Mouse (Mus musculus): ENCODE results near the gene Rasgrp3. TPM values are rescaled to one million over a fixed set of nuclear protein-coding genes. Genes with fewer than 3 reads are reported as not detected.
"Not testable (repeated sequence)": the region's sequence is repeated elsewhere in the genome, so short reads cannot be mapped to it uniquely, and the experiment has no call there.

The Rasgrp3 gene
- total RNA-seq, 1 experiment from 2014 or later, result not detected

DNA sequence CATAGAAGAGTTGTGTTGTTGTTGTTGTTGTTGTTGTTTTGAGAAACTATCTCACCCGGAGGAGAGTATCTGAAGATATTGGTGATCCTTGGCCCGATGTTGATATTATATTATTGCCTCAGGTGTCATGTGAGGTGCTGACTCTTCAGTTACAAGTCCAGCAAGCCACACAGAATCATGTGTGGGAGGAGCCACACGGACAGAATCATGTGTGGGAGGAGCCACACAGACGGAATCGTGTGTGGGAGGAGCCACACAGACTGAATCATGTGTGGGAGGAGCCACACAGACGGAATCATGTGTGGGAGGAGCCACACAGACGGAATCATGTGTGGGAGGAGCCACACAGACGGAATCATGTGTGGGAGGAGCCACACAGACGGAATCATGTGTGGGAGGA is 20.4 kb downstream of the Rasgrp3 start:
- ATAC-seq (replicated peaks; ENCODE audit: low read depth, poor library complexity, severe bottlenecking), result not testable (repeated sequence)

DNA sequence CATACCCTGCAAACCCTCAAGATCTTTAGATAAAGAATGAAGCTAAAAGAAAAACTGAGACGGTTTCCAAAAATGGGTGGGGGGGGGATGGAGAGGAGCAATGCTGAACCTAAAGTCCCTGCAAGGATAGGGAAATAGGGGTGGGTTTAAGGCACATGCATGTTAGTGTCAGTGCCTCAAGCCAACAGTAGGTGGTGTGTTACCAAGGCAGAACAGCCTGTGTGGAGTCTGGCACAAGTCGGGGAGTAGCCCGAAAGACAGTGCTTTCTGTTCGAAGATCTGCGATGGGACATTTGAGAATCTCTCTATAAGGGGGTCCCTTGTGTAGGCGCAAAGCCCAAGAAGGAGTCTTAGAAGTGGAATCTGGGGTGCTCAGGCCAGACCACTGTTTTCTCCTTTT is 24.9 kb downstream of the Rasgrp3 start:
- 0 out of 2 replicates have a peak, but pooled peaks have one; percentile 28 for ATAC-seq (replicated peaks; ENCODE audit: low read depth, poor library complexity, severe bottlenecking)

DNA sequence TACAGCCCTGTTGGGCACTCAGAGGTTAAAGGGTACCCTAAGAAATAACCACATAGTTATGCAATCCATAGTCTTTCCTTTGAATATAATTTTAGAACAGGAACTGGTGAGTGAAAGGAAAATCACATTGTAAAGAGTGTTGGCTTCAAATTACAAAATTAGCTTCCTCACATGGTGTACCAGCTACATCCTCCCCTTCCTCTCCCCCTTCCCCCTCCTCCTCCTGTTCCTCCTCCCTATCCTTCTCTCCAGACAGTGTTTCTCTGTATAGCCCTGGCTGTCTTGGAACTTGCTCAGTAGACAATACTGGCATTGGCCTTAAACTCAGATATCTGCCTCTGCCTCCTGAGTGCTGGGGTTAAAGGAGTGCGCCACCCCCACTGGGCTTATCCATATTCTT is 26.1 kb downstream of the Rasgrp3 start:
- peak; percentile 76 for ATAC-seq (replicated peaks; ENCODE audit: low read depth, poor library complexity, severe bottlenecking)

- not testable (repeated sequence) for ATAC-seq (replicated peaks; ENCODE audit: low read depth, poor library complexity, severe bottlenecking)
Measured at GRCm38 (mm10) chr17:75463223-75463622, 27.5 kb downstream of the Rasgrp3 start.

- no peak for ATAC-seq (replicated peaks; ENCODE audit: low read depth, poor library complexity, severe bottlenecking)
Measured at GRCm38 (mm10) chr17:75463645-75464044, 27.9 kb downstream of the Rasgrp3 start.

- ATAC-seq (replicated peaks; ENCODE audit: low read depth, poor library complexity, severe bottlenecking), result no peak
Measured at GRCm38 (mm10) chr17:75464331-75464982, 28.8 kb downstream of the Rasgrp3 start.

- peak; percentile 88 for ATAC-seq (replicated peaks; ENCODE audit: low read depth, poor library complexity, severe bottlenecking)
Measured at GRCm38 (mm10) chr17:75464983-75465634, 29.4 kb downstream of the Rasgrp3 start.

GRCm38 (mm10) chr17:75465635-75465997 is 29.9 kb downstream of the Rasgrp3 start:
- peak; percentile 2; the same call in 1 of the 2 replicates for ATAC-seq (replicated peaks; ENCODE audit: low read depth, poor library complexity, severe bottlenecking)

- no peak for ATAC-seq (replicated peaks; ENCODE audit: low read depth, poor library complexity, severe bottlenecking)
Measured at GRCm38 (mm10) chr17:75466948-75467347, 31.3 kb downstream of the Rasgrp3 start.

DNA sequence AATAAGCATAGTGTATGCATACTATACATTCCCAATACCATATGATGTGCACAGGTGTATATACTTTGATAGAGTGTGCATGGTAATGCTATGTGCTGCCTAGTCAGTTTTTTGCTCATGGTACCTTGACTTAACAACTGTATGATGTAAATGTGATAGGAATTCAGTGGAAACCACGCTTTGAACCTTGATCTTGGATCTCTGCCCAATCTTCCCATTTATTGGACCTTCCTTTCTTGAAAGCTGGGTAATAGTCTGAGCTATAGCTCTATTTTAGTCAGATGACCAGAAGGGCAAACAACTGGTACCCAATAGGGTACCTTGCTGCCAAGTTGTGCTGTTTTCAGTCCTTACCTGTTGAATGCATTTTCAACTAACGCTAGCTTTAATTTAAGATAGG is 31.8 kb downstream of the Rasgrp3 start:
- ATAC-seq (replicated peaks; ENCODE audit: low read depth, poor library complexity, severe bottlenecking), result no peak

DNA sequence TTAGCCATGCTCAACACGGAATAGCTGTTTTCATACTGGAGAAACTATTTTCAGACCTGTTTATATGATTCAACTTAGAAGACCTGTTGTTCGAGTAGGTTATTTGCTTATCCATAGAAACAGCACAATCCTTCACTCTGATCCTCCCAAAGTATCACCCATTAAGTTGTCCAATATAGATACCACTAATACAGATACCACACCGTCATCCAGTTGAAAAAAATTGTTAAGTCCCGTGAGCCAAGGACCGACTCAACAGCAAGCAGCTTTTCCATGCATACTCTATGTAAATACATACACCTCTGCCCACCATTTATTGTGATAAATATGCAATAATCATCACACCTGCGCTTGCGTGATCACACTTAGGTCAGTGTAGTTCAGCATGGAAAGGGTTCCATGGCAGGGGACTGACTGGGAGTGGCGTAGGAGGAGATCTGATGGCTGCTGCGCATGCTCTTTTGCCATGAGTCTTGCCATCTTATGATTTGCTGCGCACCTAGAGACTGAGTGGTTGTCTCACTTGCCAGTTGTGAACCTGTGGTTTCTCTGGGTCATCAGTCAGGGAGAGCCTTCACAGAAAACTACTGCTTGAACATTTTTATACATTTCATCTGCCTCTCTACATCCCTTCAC is 32.9 kb downstream of the Rasgrp3 start:
- ATAC-seq (replicated peaks; ENCODE audit: low read depth, poor library complexity, severe bottlenecking), result no peak

- ATAC-seq (replicated peaks; ENCODE audit: low read depth, poor library complexity, severe bottlenecking), result no peak
Measured at GRCm38 (mm10) chr17:75470325-75470724, 34.6 kb downstream of the Rasgrp3 start.

DNA sequence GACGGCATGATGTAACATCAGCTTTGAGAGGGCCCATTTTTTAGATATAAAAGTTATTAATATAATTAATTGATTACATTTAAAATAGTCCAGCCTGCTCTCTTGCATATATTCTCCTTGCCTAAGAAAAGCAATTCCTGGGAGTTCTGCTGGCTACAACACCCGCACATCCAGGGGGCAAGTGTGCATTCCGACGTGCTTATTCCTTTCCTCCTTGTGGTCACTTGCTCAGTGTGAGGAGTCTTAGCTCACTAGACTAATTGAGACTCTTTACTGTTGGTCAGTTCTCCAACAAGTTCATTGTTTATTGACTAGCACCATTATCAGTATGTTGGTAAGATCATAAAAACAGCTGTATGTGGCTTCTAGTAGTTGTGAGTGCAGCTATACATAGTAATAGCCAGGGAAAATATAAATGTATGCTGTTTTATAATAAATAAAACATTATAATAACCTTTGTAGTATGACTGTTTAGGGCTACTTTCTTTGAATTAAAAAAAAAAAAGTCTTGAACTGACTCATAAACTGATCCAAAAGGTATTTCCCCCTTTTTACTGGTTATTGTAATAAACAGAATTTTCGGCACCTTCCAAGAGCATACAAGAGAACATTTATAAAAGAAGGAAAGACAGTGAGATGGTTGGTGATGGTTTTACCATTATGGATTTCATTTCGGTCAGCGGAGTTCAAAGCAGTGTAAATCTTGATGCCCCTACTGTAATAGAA is 35.4 kb downstream of the Rasgrp3 start:
- ATAC-seq (replicated peaks; ENCODE audit: low read depth, poor library complexity, severe bottlenecking), result no peak

- ATAC-seq (replicated peaks; ENCODE audit: low read depth, poor library complexity, severe bottlenecking), result no peak
Measured at GRCm38 (mm10) chr17:75471644-75472253, 36.1 kb downstream of the Rasgrp3 start.

DNA sequence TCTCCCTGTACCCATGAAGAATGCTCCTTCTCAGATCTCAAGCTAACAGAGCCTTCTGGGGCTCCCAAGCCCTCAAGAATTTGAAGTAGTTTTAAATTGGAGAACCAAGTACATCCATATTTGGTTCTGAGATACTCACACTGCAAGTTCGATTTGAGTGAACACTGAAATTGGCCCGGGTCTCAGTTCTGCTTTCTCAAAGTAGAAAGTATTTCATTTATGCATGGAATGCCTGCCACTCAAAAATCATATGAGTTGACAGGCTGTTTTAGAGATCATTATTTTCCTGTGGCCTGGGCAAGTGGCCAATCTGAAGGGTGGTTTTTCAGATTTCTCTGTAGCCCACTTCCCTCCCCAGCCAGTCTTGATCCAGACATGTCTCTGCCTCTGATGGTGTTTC is 36.7 kb downstream of the Rasgrp3 start:
- peak; percentile 58 for ATAC-seq (replicated peaks; ENCODE audit: low read depth, poor library complexity, severe bottlenecking)

- no peak for ATAC-seq (replicated peaks; ENCODE audit: low read depth, poor library complexity, severe bottlenecking)
Measured at GRCm38 (mm10) chr17:75475985-75476384, 40.3 kb downstream of the Rasgrp3 start.

DNA sequence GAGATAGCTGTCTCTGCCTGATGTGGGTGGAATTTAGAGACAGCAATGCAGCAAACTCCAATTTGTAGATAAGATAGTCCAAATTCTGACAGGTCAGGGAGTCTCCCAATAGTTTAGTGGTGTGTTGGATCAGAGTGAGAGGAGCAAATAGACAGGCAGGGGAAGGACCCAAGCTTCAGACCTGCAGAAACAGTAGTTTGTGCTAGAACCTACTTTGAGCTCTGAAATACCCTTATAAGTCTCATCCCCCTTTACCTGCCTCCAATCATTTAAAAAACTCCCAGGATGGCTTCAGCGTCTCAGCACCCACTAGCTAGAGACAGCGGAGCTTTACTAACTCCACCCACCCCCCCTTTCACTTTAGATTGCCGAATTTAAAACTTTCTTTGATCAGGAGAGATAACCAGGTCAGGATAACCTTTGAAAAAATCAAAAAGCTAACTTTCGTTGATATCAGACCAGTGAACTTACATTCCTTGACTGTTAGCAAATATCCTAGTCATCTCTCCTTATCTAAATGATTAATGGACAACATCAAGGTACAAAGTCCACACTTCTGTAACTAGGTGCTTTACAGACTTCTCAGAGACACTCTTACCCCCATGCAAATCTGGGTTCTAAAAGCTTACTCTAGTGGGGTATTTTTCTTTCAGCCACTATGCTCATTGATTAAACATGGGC is 41.2 kb downstream of the Rasgrp3 start:
- ATAC-seq (replicated peaks; ENCODE audit: low read depth, poor library complexity, severe bottlenecking), result no peak

DNA sequence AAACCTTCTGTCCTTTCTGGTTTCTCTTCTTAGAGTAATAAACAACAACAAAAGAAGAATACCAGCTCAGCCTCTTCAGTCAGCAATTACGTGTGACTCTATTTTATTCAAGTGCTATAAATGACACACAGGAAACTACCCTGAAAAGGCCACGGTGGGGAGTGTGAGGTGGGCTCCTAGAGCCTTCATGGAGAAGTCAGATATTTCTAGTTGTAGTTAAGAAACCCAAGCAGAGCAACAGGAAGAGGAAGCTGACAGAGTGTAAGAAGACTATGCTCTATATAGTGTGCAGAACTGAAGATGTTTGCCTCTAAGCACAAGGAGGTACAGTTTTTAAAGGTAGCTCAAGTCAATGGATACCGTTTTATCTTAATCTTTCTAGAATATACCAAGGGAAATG is 42.0 kb downstream of the Rasgrp3 start:
- ATAC-seq (replicated peaks; ENCODE audit: low read depth, poor library complexity, severe bottlenecking), result peak; percentile 71; the same call in 1 of the 2 replicates

- ATAC-seq (replicated peaks; ENCODE audit: low read depth, poor library complexity, severe bottlenecking), result 0 out of 2 replicates have a peak, but pooled peaks have one; percentile 36
Measured at GRCm38 (mm10) chr17:75478836-75479235, 43.1 kb downstream of the Rasgrp3 start.

DNA sequence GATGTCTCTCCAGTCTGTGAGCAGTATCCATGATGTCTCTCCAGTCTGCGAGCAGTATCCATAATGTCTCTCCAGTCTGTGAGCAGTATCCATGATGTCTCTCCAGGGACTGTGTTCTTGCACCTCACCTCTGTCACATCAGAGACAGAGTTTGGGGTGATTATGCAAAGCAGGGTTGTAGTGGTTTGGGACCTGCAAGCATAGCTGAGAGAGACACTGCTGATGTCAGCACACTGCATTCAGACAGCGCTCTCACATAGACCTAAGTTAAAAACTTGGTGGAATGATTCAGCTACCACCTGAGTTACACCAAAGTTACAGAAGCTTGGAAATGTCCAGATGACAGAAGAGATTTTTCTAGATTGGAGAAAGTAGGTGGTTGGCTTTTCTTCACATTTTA is 44.0 kb downstream of the Rasgrp3 start:
- ATAC-seq (replicated peaks; ENCODE audit: low read depth, poor library complexity, severe bottlenecking), result no peak
